Mouse (Mus musculus): ENCODE measurements at regions not wholly inside any gene's neighbourhood (a gene's known extent, or its start where the extent isn't known, plus 50 kb on each side); places are given as distances from the start of the nearest gene placed in this dataset.
A peak's percentile ranks its signal among the peaks of the same experiment; 100 is the strongest.

- no peak for ATAC-seq (ENCODE audit: low FRiP score, low read depth)
- Histone ChIP-seq H3K36me3 (no peaks in the 10 kb centered on the region), H3K27ac (replicated peaks) (no peak overlapping the region), H3K4me3 (no peak overlapping the region), H3K9me3 (no peaks in the 10 kb centered on the region), H3K27me3 (no peaks in the 10 kb centered on the region), H3K4me1 (no peaks in the 10 kb centered on the region), H3K9ac (replicated peaks) (no peak overlapping the region), H3K4me2 (replicated peaks) (no peak overlapping the region)
- 57% methylated on average over 12 of the region's 12 CpGs for WGBS
These were observed 118.2 kb upstream of the Abca1 start for GRCm38 (mm10) chr4:53277741-53278525.

GRCm38 (mm10) chr4:53270433-53270832, 110.7 kb upstream of the Abca1 start:
- 91% methylated on average over 10 of the region's 10 CpGs for WGBS
- no peak overlapping the region for H3K4me2 ChIP-seq (replicated peaks)
- no peaks in the 10 kb centered on the region for H3K27me3 ChIP-seq
- H3K9ac ChIP-seq (replicated peaks), result no peak overlapping the region
- no peak overlapping the region for H3K27ac ChIP-seq (replicated peaks)
- no peaks in the 10 kb centered on the region for H3K36me3 ChIP-seq
- no peaks in the 10 kb centered on the region for H3K4me1 ChIP-seq
- no peaks in the 10 kb centered on the region for H3K9me3 ChIP-seq
- no peak for ATAC-seq (ENCODE audit: low FRiP score, low read depth)
- no peak overlapping the region for H3K4me3 ChIP-seq

GRCm38 (mm10) chr4:53269999-53270398, 110.3 kb upstream of the Abca1 start:
- 94% methylated on average over 5 of the region's 5 CpGs for WGBS
- Histone ChIP-seq H3K4me2 (replicated peaks) (no peak overlapping the region), H3K27me3 (no peaks in the 10 kb centered on the region), H3K9me3 (no peaks in the 10 kb centered on the region), H3K27ac (replicated peaks) (no peak overlapping the region), H3K36me3 (no peaks in the 10 kb centered on the region), H3K4me1 (no peaks in the 10 kb centered on the region), H3K4me3 (no peak overlapping the region), H3K9ac (replicated peaks) (no peak overlapping the region)
- no peak for ATAC-seq (ENCODE audit: low FRiP score, low read depth)

GRCm38 (mm10) chr4:53269251-53269842, 109.7 kb upstream of the Abca1 start:
- Histone ChIP-seq H3K4me1 (no peaks in the 10 kb centered on the region), H3K36me3 (no peaks in the 10 kb centered on the region), H3K9me3 (no peaks in the 10 kb centered on the region), H3K9ac (replicated peaks) (no peak overlapping the region), H3K4me2 (replicated peaks) (no peak overlapping the region), H3K27ac (replicated peaks) (no peak overlapping the region), H3K4me3 (no peak overlapping the region), H3K27me3 (no peaks in the 10 kb centered on the region)
- no peak for ATAC-seq (ENCODE audit: low FRiP score, low read depth)
- 93% methylated on average over 5 of the region's 5 CpGs for WGBS

GRCm38 (mm10) chr4:53264901-53265300, 105.2 kb upstream of the Abca1 start:
- no peak overlapping the region for H3K4me3 ChIP-seq
- H3K36me3 ChIP-seq, result no peaks in the 10 kb centered on the region
- H3K9ac ChIP-seq (replicated peaks), result no peak overlapping the region
- H3K4me2 ChIP-seq (replicated peaks), result no peak overlapping the region
- no peaks in the 10 kb centered on the region for H3K27me3 ChIP-seq
- WGBS, result 81% methylated on average over 5 of the region's 5 CpGs
- peak; percentile 19; the same call in 1 of the 2 replicates for ATAC-seq (ENCODE audit: low FRiP score, low read depth)
- no peaks in the 10 kb centered on the region; the same call in 1 of the 2 replicates for H3K4me1 ChIP-seq
- no peaks in the 10 kb centered on the region for H3K9me3 ChIP-seq
- H3K27ac ChIP-seq (replicated peaks), result no peak overlapping the region

GRCm38 (mm10) chr4:53264501-53264900, 104.8 kb upstream of the Abca1 start:
- WGBS, result 81% methylated on average over 2 of the region's 2 CpGs
- H3K9ac ChIP-seq (replicated peaks), result no peak overlapping the region

GRCm38 (mm10) chr4:53263776-53264175, 104.1 kb upstream of the Abca1 start:
- Histone ChIP-seq H3K36me3 (no peaks in the 10 kb centered on the region), H3K9ac (replicated peaks) (no peak overlapping the region), H3K27me3 (no peaks in the 10 kb centered on the region), H3K4me1 (no peaks in the 10 kb centered on the region; the same call in 1 of the 2 replicates), H3K4me3 (no peak overlapping the region), H3K9me3 (no peaks in the 10 kb centered on the region), H3K27ac (replicated peaks) (no peak overlapping the region), H3K4me2 (replicated peaks) (no peak overlapping the region)
- 56% methylated on average over 13 of the region's 13 CpGs for WGBS
- ATAC-seq (ENCODE audit: low FRiP score, low read depth), result peak; percentile 44; the same call in 1 of the 2 replicates

More at GRCm38 (mm10) chr4:53264501-53264900, 104.8 kb upstream of the Abca1 start:
- Histone ChIP-seq H3K36me3 (no peaks in the 10 kb centered on the region), H3K27ac (replicated peaks) (no peak overlapping the region), H3K4me1 (no peaks in the 10 kb centered on the region; the same call in 1 of the 2 replicates), H3K9me3 (no peaks in the 10 kb centered on the region), H3K4me2 (replicated peaks) (no peak overlapping the region), H3K27me3 (no peaks in the 10 kb centered on the region), H3K4me3 (no peak overlapping the region)
- ATAC-seq (ENCODE audit: low FRiP score, low read depth), result no peak

GRCm38 (mm10) chr4:53262466-53262865, 102.8 kb upstream of the Abca1 start:
- Histone ChIP-seq H3K4me1 (no peaks in the 10 kb centered on the region; the same call in 1 of the 2 replicates), H3K4me3 (no peak overlapping the region), H3K27ac (replicated peaks) (no peak overlapping the region), H3K9ac (replicated peaks) (no peak overlapping the region), H3K27me3 (no peaks in the 10 kb centered on the region), H3K4me2 (replicated peaks) (no peak overlapping the region), H3K9me3 (no peaks in the 10 kb centered on the region), H3K36me3 (no peaks in the 10 kb centered on the region)
- no peak for ATAC-seq (ENCODE audit: low FRiP score, low read depth)
- WGBS, result 89% methylated on average over 5 of the region's 5 CpGs

- Histone ChIP-seq H3K36me3 (no peaks in the 10 kb centered on the region), H3K9ac (replicated peaks) (no peak overlapping the region), H3K4me1 (no peaks in the 10 kb centered on the region; the same call in 1 of the 2 replicates), H3K9me3 (no peaks in the 10 kb centered on the region), H3K27me3 (no peaks in the 10 kb centered on the region), H3K4me3 (no peak overlapping the region), H3K4me2 (replicated peaks) (no peak overlapping the region), H3K27ac (replicated peaks) (no peak overlapping the region)
- WGBS, result 83% methylated on average over 6 of the region's 6 CpGs
- ATAC-seq (ENCODE audit: low FRiP score, low read depth), result no peak
These were observed 102.0 kb upstream of the Abca1 start for GRCm38 (mm10) chr4:53261556-53262140.

GRCm38 (mm10) chr4:53258975-53259374, 99.3 kb upstream of the Abca1 start:
- Histone ChIP-seq H3K36me3 (no peaks in the 10 kb centered on the region), H3K27me3 (no peaks in the 10 kb centered on the region), H3K4me2 (replicated peaks) (no peak overlapping the region), H3K9ac (replicated peaks) (no peak overlapping the region), H3K4me3 (no peak overlapping the region), H3K27ac (replicated peaks) (no peak overlapping the region), H3K9me3 (no peaks in the 10 kb centered on the region), H3K4me1 (peaks cover 3% of the 10 kb centered on the region; the same call in 1 of the 2 replicates)
- 95% methylated on average over 6 of the region's 6 CpGs for WGBS
- ATAC-seq (ENCODE audit: low FRiP score, low read depth), result no peak

- no peaks in the 10 kb centered on the region for H3K36me3 ChIP-seq
- no peak overlapping the region for H3K4me3 ChIP-seq
- WGBS, result 85% methylated on average over 5 of the region's 5 CpGs
- ATAC-seq (ENCODE audit: low FRiP score, low read depth), result no peak
- no peaks in the 10 kb centered on the region for H3K9me3 ChIP-seq
- no peak overlapping the region for H3K27ac ChIP-seq (replicated peaks)
- no peak overlapping the region for H3K9ac ChIP-seq (replicated peaks)
- H3K4me1 ChIP-seq, result peaks cover 8% of the 10 kb centered on the region; the same call in 1 of the 2 replicates
- H3K4me2 ChIP-seq (replicated peaks), result no peak overlapping the region
- no peaks in the 10 kb centered on the region for H3K27me3 ChIP-seq
These were observed 97.3 kb upstream of the Abca1 start for GRCm38 (mm10) chr4:53256996-53257395.

GRCm38 (mm10) chr4:53254483-53254882, 94.8 kb upstream of the Abca1 start:
- Histone ChIP-seq H3K9me3 (no peaks in the 10 kb centered on the region), H3K27ac (replicated peaks) (no peak overlapping the region), H3K9ac (replicated peaks) (no peak overlapping the region), H3K4me2 (replicated peaks) (no peak overlapping the region), H3K27me3 (no peaks in the 10 kb centered on the region), H3K4me3 (no peak overlapping the region), H3K36me3 (no peaks in the 10 kb centered on the region), H3K4me1 (peaks cover 8% of the 10 kb centered on the region; the same call in 1 of the 2 replicates)
- ATAC-seq (ENCODE audit: low FRiP score, low read depth), result no peak
- 66% methylated on average over 6 of the region's 6 CpGs for WGBS
